Mouse (Mus musculus) lung, postnatal 0 days (tissue): ENCODE data around the gene Rmnd5b.

ENCODE experiments used
- CTCF ChIP-seq: IDR thresholded peaks from 2 replicates; pipeline ENCODE4 v1.5.1; 2016; ENCODE audit warnings: antibody characterized with exemption, mild to moderate bottlenecking
- EP300 ChIP-seq: IDR thresholded peaks from 2 replicates; pipeline ENCODE4 v1.6.1; 2016; ENCODE audit warnings: antibody characterized with exemption, mild to moderate bottlenecking, control low read depth

DNA sequence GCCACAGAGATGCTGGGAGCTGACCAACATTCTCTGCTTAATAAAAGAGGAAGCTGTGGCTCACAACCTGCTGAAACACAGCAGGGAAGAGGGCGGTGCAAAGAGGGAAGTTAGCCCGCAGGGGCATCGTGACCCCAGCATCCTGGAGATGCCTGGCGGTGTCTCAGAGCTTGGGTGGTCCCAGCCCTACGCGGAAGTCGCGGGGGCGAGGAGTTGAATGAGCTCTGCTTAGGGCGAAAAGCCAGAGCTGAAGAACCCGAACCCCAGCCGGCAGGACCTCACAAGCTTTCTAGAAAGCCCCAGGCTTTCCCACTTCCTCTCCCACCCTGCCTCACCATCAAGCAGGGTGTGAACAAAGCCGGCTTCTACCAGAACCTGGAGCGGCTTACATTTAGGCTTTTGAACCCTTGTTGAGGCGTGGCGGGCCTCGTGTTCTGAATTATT lies 2.3 kb upstream of the Rmnd5b start:
- TF ChIP-seq EP300 (no peak), CTCF (no peak)
